ENCODE assay signal across 14 mouse cellular contexts in the genomic region with DNA sequence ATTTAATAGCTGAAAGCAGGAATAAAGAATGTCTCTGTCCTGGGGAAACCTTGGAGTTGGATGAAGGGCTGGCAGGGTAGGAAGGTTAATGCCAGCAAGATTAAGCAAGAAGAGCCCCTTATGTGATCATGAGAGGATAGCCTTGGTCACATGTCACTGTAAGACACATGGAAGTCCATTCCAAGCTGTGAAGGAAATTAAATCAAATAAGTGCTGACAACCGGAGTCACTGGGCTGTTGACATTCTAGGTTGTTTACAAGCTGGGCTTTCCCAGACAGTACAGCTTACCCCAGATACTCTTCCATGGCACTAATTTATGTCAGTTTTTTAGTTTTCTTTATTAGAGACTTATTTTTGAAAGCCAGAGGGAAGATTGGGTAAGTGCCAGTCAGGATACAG.
DNase-seq lines count a peak whose midpoint lies in the region.
"Had no signal": no experiment of that assay in that cellular context is flagged by ENCODE, and none has a peak within 500 bp of the region (broad histone marks: within the 10 kb centered on the region; RNA-seq: fewer than 3 reads in every experiment).

No protein-coding gene starts in this region.

- peak; percentile 26 for DNase-seq in adrenal gland, adult 8-10 months
- no peak for DNase-seq in adrenal gland, postnatal 4 days (ENCODE audit: low spot score in 2 of 2)
- DNase-seq in testis, postnatal 14 days (ENCODE audit: low spot score) = peak; percentile 9
- no peak for DNase-seq in testis, postnatal 10 days (ENCODE audit: low spot score)
- DNase-seq in skeletal muscle tissue, adult 2 months (ENCODE audit: low read depth, low spot score) = peak; percentile 6
- no peak for DNase-seq in kidney, adult 11 months
- DNase-seq: B cell, adult 2 months; cerebellum, adult 18-20 months; cerebellum, adult 9-10 months; cerebellum, postnatal 25 days; forebrain, postnatal 0 days; gastrocnemius, adult 2 months; gastrocnemius, postnatal 14 days; heart, adult 11 months had no signal

Comparison
In these comparisons a context has a peak if more than half of its experiments do, and no peak if none do; other contexts are left out.
1. DNase-seq: peak in adrenal gland, adult 8-10 months (single experiment), testis, postnatal 14 days (single experiment) and skeletal muscle tissue, adult 2 months (single experiment); none in adrenal gland, postnatal 4 days (0 of 2), testis, postnatal 10 days (single experiment) and kidney, adult 11 months (single experiment).